Mouse (Mus musculus) forebrain, postnatal 0 days (tissue): ENCODE measurements around the gene Slc43a3. TPM values are rescaled to one million over a fixed set of nuclear protein-coding genes. Genes with fewer than 3 reads are reported as not detected.

ENCODE experiments used
- ATAC-seq: fragments of 200-750 bp; cut with Nextera tagmentation; 2 replicates; pipeline ENCODE4 v1.8.0; 2017; ENCODE audit warnings: mild to moderate bottlenecking, moderate library complexity
- DNase-seq: peaks from one replicate; pipeline ENCODE4 v3.0.0-alpha.2; 2015
- H3K27ac ChIP-seq: fragments of 300-500 bp; sonication (generic); 2 replicates; pipeline ENCODE4 v1.5.1; 2014; ENCODE audit warnings: low read depth, mild to moderate bottlenecking, antibody characterized with exemption, low read length, moderate library complexity, mixed read lengths
- H3K27me3 ChIP-seq: fragments of 300-500 bp; sonication (generic); 2 replicates; pipeline ENCODE4 v1.6.1; 2014; ENCODE audit warnings: mild to moderate bottlenecking, low read length, mixed read lengths; ENCODE audit not compliant: insufficient read depth
- H3K36me3 ChIP-seq: fragments of 300-500 bp; sonication (generic); 2 replicates; pipeline ENCODE4 v1.6.1; 2014; ENCODE audit warnings: mild to moderate bottlenecking, moderate library complexity; ENCODE audit not compliant: insufficient read depth
- H3K4me1 ChIP-seq: fragments of 300-500 bp; sonication (generic); 2 replicates; pipeline ENCODE4 v1.6.1; 2014; ENCODE audit warnings: antibody characterized with exemption; ENCODE audit not compliant: insufficient read depth
- H3K4me2 ChIP-seq: fragments of 300-500 bp; sonication (generic); 2 replicates; pipeline ENCODE4 v1.6.1; 2014; ENCODE audit warnings: low read depth, mild to moderate bottlenecking, moderate library complexity
- H3K4me3 ChIP-seq: fragments of 300-500 bp; sonication (generic); 2 replicates; pipeline ENCODE4 v1.5.1; 2014; ENCODE audit warnings: low read depth, low read length, mixed read lengths
- H3K9ac ChIP-seq: fragments of 300-500 bp; sonication (generic); 2 replicates; pipeline ENCODE4 v1.6.1; 2014; ENCODE audit warnings: mild to moderate bottlenecking
- H3K9me3 ChIP-seq: fragments of 300-500 bp; sonication (generic); 2 replicates; pipeline ENCODE4 v1.6.1; 2016; ENCODE audit warnings: low read length
- CTCF ChIP-seq: sonication (generic); IDR thresholded peaks from 2 replicates; pipeline ENCODE4 v1.5.1; 2016; ENCODE audit warnings: antibody characterized with exemption, control low read depth, low read depth
- WGBS: fragments of 180-500 bp; shearing (Covaris S2); extraction: QIAGEN DNeasy Blood & Tissue Kit; methylation state at CpG from one replicate; pipeline ENCODE4 v1.1.7; 2014; 5-methylcytosine and 5-hydroxymethylcytosine counted together
- polyA plus RNA-seq: library from polyadenylated mRNA; unstranded; fragments of >200 nt; fragmentation: Nextera tagmentation; extraction: Ambion mirVana; gene quantifications from 2 replicates; pipeline ENCODE4 v1.2.1, GENCODE M21; 2015
- total RNA-seq: library from RNA; depleted of rRNA; stranded (reverse); fragments of >200 nt; gene quantifications from 2 replicates; pipeline ENCODE4 v1.2.3, GENCODE M21; 2014

Slc43a3 gene
- total and polyA plus RNA-seq, 2 experiments from 2014 or later: 3.5 to 7.6 TPM

DNA sequence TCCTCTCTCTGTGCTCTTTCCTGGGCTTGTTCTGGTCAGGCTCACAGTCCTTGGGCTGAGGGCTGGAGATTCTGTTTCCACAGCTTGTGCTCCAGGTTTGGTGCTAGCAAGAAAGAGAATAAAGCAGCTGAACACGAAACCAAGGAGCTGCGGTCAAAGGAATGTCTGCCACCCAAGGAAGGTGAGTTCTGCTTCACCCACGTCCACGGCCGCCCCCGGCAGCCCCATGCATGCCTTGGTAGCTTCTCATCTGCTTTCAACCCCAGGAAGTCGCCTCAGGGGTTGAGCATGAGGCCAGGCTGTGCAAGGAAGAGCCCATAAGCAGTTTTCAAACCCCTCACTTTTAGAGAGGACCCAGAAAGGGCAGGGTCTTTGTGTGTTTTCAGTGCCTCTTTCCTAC lies 11.9 kb downstream of the Slc43a3 start:
- no peaks in the 10 kb centered on the region for H3K4me1 ChIP-seq
- H3K9ac ChIP-seq: no peak overlapping the region
- ATAC-seq (no peak), DNase-seq (no peak)
- H3K4me3 ChIP-seq: no peak overlapping the region
- H3K9me3 ChIP-seq: no peaks in the 10 kb centered on the region
- WGBS: 90% methylated on average over 7 of the region's 7 CpGs
- H3K4me2 ChIP-seq: no peak overlapping the region
- no peaks in the 10 kb centered on the region for H3K36me3 ChIP-seq
- TF ChIP-seq CTCF: no peak
- peak overlapping the region; percentile 37 for H3K27ac ChIP-seq
- H3K27me3 ChIP-seq: no peaks in the 10 kb centered on the region

DNA sequence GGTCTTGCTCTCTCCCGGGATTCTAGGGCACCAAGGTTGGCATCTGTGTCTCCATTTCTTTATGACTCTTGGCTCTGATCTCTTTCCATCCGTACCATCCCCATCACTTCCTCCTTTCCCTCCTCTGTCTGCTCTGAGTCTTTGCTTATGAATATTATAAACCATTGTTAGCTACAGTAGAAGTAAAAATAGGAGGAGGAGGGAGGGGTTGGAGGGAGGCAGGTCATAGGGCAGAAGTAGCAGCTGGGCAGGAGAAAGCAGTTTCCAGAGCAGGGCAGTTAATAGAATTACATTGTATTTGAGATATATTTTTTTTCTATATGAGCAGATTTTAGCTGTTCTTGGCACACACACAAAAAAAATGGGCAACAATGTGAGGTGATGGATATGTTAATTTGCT lies 12.3 kb downstream of the Slc43a3 start:
- H3K9me3 ChIP-seq: no peaks in the 10 kb centered on the region
- H3K27me3 ChIP-seq: no peaks in the 10 kb centered on the region
- ATAC-seq: peak; percentile 56
- no peaks in the 10 kb centered on the region for H3K4me1 ChIP-seq
- peak; percentile 56 for DNase-seq
- TF ChIP-seq CTCF: no peak
- H3K4me2 ChIP-seq: no peak overlapping the region
- WGBS: 68% methylated on average over 2 of the region's 2 CpGs
- no peak overlapping the region for H3K9ac ChIP-seq
- H3K27ac ChIP-seq: peak overlapping the region; percentile 37; the same call in 1 of the 2 replicates
- H3K36me3 ChIP-seq: no peaks in the 10 kb centered on the region
- no peak overlapping the region for H3K4me3 ChIP-seq

DNA sequence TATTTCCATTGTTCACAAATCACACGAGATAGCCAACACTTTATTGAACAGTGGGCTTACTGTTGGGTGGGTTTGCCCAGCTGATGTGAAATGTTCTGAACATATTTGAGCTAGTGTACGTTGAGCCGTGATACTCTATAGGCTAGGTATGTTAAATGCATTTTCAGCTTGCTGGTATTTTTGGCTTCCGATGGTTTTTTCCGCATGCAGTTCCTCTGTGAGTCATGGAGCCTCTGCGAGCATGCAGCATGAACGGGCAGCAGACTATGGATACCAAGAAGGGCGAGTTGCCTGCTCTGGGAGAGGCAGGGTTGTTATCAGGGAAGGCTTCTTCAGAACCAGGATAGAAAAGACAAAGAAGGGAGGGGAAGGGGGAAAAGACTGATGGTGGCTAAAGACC lies 14.6 kb downstream of the Slc43a3 start:
- Histone ChIP-seq H3K9ac (no peak overlapping the region), H3K4me3 (no peak overlapping the region), H3K36me3 (no peaks in the 10 kb centered on the region), H3K27ac (no peak overlapping the region), H3K9me3 (no peaks in the 10 kb centered on the region), H3K27me3 (no peaks in the 10 kb centered on the region), H3K4me2 (no peak overlapping the region), H3K4me1 (no peaks in the 10 kb centered on the region)
- DNase-seq: no peak
- 91% methylated on average over 8 of the region's 8 CpGs for WGBS
- TF ChIP-seq CTCF: no peak
- ATAC-seq: no peak

DNA sequence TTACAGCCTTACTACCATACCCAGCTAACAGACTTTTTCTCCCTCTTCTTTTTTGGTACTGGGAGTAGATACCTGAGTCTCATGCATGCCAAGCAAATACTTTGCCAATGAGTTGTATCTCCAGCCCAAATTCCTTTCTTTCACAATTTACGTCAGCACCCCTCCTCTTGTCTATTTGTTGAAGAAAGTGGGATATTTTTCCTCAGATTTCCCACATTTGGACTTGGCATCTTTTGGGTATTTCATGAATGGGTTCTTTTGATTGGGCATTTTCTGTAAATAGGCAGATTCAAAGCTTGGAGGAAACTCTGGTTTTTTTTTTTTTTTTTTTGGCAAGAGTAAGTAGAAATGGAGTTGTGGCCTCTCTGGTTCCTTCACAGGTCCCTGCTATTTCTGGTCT lies 15.9 kb downstream of the Slc43a3 start:
- Histone ChIP-seq H3K4me3 (no peak overlapping the region), H3K27ac (no peak overlapping the region), H3K9me3 (no peaks in the 10 kb centered on the region), H3K4me1 (no peaks in the 10 kb centered on the region), H3K27me3 (no peaks in the 10 kb centered on the region), H3K4me2 (no peak overlapping the region), H3K9ac (no peak overlapping the region), H3K36me3 (no peaks in the 10 kb centered on the region)
- DNase-seq: no peak
- 60% methylated on average over 1 of the region's 1 CpGs for WGBS
- ATAC-seq: no peak
- no peak for TF ChIP-seq CTCF

DNA sequence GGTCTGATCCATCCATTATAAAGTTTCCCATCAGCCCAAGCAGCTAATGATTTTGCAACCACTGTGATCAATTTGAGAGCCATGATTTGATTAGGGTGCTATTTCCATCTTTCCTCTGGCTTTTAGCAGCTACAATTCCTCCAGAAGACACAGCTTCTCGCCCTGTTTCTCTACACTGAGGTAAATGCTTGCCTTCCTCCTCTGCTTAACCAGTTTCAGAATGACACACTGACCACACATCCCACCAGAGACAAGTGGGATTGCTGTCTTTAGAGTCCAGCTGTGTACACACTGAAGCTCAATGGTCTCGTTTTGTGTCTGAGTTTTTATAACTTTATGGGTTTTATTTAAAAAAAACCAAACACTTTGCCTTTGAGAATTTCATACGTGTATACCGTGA lies 16.3 kb downstream of the Slc43a3 start:
- no peaks in the 10 kb centered on the region for H3K36me3 ChIP-seq
- DNase-seq (no peak), ATAC-seq (no peak)
- no peak overlapping the region for H3K4me3 ChIP-seq
- no peak for TF ChIP-seq CTCF
- H3K27ac ChIP-seq: no peak overlapping the region
- H3K27me3 ChIP-seq: no peaks in the 10 kb centered on the region
- 79% methylated on average over 4 of the region's 4 CpGs for WGBS
- no peak overlapping the region for H3K4me2 ChIP-seq
- no peaks in the 10 kb centered on the region for H3K4me1 ChIP-seq
- no peaks in the 10 kb centered on the region for H3K9me3 ChIP-seq
- no peak overlapping the region for H3K9ac ChIP-seq

DNA sequence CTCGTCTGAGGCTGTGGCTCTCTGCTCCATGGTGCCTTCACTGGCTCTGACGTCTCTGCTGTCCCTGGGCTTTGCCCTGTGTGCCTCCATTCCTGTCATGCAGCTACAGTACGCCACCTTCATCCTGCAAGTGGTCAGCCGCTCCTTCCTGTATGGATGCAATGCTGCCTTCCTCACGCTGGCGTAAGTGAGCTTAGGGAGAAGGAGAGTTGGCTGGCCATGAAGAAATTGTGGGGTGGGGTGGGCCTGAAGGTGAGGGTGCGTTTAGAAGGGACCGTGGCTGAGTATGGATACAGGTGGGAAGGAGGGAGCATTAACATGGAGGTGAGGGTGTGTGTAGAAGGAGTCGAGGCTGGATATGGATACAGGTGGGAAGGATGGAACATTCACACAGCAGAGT lies 19.1 kb downstream of the Slc43a3 start:
- Histone ChIP-seq H3K4me1 (no peaks in the 10 kb centered on the region), H3K27ac (no peak overlapping the region), H3K36me3 (no peaks in the 10 kb centered on the region), H3K9me3 (no peaks in the 10 kb centered on the region), H3K27me3 (no peaks in the 10 kb centered on the region), H3K4me2 (no peak overlapping the region), H3K9ac (no peak overlapping the region), H3K4me3 (no peak overlapping the region)
- TF ChIP-seq CTCF: no peak
- WGBS: 91% methylated on average over 9 of the region's 9 CpGs
- no peak for DNase-seq
- ATAC-seq: no peak

DNA sequence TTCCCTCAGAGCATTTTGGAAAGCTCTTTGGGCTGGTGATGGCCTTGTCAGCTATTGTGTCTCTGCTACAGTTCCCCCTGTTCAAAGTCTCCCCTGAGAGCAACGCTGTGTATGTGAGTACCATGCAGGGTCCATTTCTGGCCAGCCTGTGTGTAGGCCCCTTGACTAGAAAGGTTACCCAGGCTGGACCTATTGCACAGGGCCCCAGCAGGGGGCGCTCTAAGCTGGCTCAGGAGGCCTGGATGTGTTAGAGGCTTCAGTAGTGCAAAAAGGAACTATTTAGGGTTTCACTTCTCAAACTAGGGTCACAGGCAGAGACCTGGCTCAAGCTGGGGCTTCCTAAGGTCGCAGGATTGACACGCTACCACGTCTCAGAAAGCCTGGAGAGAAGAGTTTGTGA lies 19.9 kb downstream of the Slc43a3 start:
- ATAC-seq: 0 out of 2 replicates have a peak, but pooled peaks have one; percentile 32
- peak; percentile 64 for TF ChIP-seq CTCF
- 61% methylated on average over 5 of the region's 5 CpGs for WGBS

More for the DNA sequence above, 19.9 kb downstream of the Slc43a3 start:
- Histone ChIP-seq H3K27me3 (no peaks in the 10 kb centered on the region), H3K4me2 (no peak overlapping the region), H3K4me1 (no peaks in the 10 kb centered on the region), H3K9me3 (no peaks in the 10 kb centered on the region), H3K27ac (no peak overlapping the region), H3K36me3 (no peaks in the 10 kb centered on the region), H3K4me3 (no peak overlapping the region), H3K9ac (no peak overlapping the region)
- no peak for DNase-seq
